Mouse (Mus musculus) cerebellum, postnatal 10 days (tissue): Measurements from ENCODE around the gene Ghrh.
A peak's percentile ranks its signal among the peaks of the same experiment; 100 is the strongest.

ENCODE experiments used
- DNase-seq, 2 experiments: peaks; one replicate each; pipeline ENCODE4 v3.0.0; 2021; ENCODE audit warnings: mixed read lengths in 2 of 2

Ghrh gene

DNA sequence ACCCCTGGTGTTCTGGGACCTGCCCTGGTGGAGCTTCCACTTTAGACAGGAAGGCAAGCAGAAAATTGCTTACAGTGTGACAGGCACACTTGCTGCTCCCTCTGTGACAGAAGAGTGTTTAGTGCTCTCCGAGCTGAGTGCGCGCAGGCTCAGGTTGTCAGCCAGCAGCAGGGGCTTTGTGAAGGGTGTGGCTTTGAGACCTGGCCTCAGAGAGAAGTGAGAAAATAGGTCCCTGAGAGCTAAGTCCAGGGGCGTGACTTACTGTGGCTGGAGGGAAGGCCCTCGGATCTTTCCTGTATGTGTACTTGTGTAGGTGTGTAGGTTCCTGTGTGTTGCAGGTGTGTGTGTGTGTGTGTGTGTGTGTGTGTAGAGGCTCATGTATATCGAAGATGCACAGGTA is 4.0 kb downstream of the Ghrh start:
- no peak for DNase-seq

DNA sequence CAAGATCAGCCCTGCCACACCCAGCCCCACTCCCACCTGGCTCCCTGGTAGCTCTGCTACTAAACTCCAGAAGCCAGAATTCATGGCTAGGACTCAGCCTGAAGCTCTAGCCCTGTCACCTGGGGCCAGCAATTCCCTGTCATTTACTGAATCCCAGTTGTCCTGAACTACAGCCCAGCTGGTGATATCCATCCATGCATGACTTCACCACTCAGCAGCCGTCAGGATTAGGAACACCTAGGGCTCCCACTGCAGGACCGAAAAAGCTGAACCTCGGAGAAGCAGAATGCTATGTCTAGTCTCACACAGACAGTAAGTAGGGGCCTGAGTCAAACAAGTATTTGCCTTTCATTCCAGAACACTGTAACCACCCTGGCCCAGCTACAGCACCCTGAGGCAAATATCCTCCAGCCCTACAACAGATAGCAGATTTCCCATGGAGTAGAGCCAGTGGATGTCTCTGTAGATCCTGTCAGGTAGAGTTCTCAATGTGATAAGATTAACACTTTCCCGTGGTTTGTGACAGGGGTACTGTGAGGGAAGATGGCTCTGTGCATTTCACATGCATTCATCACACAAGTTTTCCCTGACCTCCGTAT is 4.9 kb downstream of the Ghrh start:
- DNase-seq, result peak in 1 of 2 experiments; percentile 34

- DNase-seq, result peak; percentile 92 to 93
Observed at GRCm38 (mm10) chr2:157341554-157342270, 5.6 kb downstream of the Ghrh start.

GRCm38 (mm10) chr2:157340221-157340741 is 7.0 kb downstream of the Ghrh start:
- peak; percentile 39 to 48 for DNase-seq

DNA sequence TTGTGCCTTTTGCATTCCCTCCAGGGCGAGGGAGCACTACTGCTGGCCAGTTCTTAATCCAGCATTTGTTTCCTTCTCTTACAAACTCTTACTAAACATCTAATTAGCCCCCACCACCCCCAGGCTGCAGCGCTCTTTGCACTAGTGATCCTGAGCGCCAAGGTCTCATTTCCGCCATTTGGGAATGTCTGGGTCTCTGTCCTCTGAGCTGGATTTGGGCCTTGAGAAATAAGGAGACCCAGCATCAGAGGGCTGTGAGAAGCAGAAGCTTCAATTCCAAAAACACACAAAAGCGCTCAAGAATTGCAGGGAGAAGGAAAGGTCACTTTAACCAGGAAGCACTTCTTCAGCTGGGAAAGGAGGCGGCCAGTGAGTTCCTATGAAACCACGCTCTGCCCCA is 7.8 kb downstream of the Ghrh start:
- DNase-seq, result no peak

GRCm38 (mm10) chr2:157338663-157339062 is 8.6 kb downstream of the Ghrh start:
- DNase-seq, result peak; percentile 82 to 87

DNA sequence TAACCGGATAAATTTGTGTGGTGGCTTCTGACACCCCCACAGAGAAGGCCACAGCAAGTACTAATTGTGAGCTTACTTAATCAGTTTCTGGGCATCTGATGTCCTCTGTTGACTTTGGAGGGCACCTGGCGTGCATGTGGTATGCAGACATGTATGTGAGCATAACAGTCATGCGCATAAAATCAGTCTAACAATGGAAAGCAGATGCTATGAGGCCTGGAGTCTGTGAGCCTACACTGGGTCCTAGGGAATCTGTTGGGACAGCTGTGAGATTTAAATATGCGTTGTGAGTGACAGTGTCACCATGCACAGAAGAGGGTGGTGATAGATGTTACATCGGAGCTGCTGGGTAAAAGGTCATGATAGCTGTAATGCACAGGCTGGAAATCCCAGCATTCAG is 15.2 kb downstream of the Ghrh start:
- DNase-seq, result no peak

DNA sequence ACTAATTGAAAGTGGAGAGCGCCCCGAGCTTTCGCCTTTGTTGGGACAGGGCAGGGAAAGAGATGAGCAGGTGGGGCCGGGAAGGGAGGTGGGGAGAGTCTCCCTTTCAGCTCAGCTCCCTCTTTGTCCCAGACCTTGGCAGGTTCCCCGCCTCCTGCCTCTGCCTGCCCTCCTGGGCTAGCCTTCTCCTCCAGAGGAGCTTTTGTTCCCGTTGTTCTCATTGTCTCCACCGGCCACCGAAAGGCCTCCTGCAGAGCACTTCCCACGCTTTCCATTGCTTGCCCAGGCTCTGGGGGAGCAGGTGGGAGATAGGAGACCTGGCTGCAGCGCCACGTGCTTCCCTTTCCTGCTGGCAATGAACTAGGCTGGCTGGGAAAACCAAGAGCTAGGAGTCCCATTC is 18.7 kb downstream of the Ghrh start:
- DNase-seq, result peak; percentile 31 to 47

DNA sequence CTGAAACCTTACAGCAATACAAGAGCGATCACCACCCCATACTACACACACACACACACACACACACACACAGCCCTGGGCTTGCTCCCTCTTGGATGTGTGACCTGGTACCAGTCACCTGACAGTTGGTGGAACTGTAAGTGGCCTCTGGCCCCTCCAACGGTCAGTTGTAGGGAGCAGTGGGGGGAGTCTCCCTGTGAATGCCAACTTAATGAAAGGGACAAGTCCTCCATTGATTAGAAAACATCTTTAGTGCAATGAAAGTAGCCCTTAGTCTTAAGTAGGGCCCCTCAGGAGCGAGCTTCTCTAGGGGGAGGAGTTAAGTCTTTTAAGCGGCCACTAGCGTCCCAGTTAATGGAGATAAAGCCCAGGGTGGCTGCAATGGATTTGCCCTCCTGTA is 19.2 kb downstream of the Ghrh start:
- no peak for DNase-seq

GRCm38 (mm10) chr2:157325238-157325637 is 22.1 kb downstream of the Ghrh start:
- no peak for DNase-seq

DNA sequence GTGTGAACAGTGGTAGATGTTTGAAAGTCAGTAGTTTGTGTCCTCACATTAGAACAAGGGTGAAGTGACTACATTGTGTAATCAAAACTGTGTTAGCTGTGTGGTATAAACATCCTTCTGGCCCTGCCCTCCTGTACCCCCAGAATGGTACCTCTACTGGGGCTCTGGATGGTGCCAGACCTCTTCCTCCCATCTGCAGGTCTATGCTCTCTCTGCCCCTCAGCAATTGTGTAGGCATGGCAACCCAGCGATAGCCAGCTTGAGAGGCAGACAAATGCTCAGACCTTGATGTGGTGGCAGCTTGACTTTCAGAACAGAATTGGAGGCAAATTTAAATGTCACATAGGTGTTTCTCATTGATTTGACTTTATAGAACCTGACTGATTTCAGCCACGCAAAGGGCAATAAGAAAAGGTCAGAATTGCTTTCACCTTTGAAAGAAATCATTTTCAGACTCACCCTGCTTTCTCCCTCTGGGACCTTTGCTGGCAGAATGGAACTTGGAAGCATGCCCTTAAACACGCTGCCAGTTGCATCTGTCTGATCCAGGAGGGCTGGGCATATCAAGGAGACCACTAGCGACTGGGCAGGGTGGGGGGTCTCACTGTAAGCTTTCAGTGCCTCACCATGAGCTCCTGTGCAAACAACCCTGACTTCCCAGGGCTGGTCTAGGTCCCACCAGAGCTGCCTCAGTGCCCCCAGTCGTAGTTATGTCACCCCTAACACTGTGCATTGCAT is 25.1 kb downstream of the Ghrh start:
- DNase-seq, result peak; percentile 72 to 74

- no peak for DNase-seq
Observed at GRCm38 (mm10) chr2:157320886-157321285, 26.4 kb downstream of the Ghrh start.

DNA sequence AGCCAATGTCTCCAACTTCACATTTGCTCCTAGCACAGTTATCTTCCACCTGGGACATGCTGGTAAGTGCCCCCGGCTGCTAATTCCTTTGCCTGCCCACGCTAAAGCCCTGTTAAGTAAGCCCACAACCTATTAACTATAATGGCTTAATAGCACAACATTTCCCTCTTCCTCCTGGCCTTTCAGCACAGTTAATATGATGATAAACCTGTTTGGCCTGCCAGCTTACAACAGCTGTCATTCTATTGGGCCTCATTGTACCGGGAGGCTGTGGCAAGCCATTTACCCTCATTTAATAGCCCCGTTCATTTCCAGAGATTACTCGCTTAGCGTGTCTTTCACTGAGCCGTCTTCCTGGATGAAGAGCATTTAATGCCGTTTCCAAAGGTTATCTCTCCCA is 27.2 kb downstream of the Ghrh start:
- DNase-seq, result no peak

GRCm38 (mm10) chr2:157317220-157317619 is 30.1 kb downstream of the Ghrh start:
- no peak for DNase-seq

DNA sequence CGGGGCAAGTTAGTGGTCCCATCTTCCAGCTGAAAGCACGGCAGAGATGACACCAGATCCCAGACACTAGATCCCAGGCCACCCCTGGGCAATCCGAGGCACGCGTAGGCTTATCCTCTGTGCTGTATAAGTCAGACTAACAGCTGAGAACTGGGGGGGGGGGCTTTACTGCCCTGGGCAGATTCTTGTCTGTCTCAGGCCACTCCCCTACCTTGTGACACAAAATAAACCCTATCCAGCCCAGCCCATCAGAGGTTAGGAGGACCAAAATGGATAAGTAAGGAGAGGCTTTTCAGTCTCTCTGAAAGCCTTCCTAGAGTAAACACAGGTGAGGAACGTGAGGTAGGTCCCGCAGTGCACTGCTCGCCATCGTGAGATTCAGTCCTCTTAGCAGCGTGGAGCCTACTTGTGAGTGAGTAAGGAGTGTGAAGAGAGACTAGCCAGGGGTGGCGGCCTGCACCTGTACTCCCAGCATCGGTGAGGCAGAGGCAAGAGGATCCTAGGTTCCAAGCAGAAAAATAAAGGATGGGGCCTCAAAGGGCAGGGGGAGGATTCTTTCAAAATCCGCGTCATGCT is 30.9 kb downstream of the Ghrh start:
- no peak for DNase-seq

DNA sequence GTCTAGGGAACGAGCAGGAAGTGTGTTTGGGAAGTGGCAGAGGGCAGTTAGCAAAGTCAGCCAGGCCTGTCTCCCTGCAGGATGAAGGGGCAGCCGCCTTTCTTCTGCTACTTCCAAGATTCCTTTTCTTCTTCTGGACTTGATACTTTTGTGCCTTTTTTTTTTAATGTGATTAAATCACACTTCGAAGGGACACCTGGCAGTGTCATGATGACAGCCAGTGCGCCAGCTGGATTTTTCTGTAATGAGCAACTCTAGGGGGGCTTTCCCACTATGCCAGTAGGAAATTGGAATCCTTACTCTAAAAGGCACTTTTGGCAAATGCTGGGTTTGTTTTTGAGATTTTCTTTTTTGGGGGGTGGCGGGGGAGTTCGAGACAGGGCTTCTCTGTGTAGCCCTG is 31.8 kb downstream of the Ghrh start:
- no peak for DNase-seq

DNA sequence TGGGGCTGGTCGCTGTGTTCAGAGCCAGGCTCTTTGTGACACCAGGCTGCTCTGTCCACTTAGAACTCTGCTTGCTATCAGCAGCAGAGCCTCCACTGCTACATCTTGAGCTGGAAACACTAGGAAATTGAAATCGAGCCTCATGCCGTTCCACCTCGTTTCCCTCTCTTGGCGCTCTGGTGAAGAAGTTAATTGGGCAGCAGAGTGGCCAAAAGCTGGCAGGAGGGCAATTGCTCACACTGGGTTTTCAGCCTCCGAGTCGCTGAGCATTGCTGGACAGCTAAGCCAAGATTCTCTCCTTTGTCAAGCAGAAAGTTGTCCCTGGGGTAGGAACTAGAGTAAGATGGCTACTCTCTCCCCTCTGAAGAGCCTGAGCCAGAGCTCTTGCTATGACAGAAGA is 33.0 kb downstream of the Ghrh start:
- DNase-seq, result peak; percentile 79 to 86

DNA sequence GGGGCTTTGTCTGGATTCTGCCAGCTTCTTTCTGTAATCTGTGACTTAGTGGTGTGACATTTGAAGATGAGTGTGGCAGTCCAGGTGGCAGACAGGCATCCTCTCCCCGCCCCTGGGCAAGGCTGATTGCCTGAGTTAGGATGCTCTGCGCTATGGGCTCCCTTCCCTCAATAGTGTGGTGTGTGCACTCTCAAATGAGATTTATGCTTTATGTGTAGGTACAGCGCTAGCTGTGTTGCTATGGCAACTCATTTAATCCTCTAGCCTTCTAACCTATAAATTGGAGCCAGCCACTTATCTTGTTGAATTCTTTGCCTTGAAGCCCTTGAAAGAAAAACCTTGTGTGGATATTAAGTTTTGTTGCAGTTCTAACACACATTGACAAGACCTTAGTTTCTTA is 33.6 kb downstream of the Ghrh start:
- DNase-seq, result no peak

DNA sequence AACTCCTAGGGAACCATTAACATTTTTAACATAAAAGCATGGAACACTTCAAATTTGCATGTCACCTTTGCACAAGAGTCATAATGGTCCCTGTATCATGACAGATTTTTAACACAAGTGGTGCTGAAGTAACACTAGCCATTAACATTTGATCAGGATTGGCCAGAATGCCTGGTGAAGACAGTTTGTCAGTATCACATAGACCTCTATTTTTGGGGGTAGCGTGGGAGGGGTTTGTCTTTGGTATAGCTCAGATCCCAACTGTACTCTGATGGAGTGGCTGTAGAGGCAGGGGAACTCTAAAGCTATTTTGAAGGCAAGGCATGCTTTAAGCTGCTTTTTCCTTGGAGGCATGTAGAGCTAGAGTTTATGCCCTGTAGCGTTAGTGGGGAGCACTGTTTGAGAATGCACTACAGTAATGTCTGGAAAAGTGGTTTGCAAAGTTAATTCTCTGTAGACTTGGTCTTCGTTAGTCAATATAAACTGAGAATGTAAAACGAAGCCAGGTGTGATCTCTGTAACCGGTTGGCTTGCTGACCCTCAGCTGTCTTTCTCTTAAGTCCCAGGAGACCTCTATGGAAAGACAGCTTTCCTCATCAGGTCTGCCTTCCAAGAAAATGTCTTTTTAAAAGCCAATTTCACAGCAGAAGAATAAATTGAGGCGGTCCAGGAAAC is 36.2 kb downstream of the Ghrh start:
- no peak for DNase-seq

- DNase-seq, result no peak
Observed at GRCm38 (mm10) chr2:157309611-157310010, 37.7 kb downstream of the Ghrh start.

DNA sequence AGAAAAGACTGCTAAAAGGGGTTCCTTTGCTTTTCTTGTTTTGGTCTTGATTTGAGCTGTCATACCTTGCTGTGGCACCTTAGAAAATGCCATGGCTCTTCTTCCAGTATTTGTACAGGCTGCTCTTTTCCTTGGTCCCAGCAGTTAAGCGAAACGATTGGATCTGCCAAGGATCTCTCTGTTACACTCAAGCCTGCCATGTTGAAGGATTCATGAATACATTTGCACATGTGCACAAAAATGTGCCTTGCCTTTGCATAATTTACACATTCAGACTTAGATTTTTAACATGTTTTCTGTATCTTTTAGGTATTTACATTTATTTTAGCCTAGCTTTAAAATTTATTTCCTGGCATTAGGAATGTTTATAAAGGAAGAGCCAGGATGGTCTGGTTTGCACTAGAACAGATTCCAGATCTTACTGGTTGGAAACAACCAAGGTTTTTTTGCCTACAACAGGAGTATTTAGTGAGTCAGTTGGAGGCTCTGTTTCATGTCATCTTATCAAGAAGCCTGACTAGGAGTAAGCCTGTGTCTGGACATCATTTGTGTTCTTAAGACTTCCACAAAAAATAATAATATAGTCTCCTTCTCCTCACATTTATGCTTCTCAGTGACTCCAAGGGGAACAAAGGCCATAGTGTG is 38.9 kb downstream of the Ghrh start:
- DNase-seq, result no peak

DNA sequence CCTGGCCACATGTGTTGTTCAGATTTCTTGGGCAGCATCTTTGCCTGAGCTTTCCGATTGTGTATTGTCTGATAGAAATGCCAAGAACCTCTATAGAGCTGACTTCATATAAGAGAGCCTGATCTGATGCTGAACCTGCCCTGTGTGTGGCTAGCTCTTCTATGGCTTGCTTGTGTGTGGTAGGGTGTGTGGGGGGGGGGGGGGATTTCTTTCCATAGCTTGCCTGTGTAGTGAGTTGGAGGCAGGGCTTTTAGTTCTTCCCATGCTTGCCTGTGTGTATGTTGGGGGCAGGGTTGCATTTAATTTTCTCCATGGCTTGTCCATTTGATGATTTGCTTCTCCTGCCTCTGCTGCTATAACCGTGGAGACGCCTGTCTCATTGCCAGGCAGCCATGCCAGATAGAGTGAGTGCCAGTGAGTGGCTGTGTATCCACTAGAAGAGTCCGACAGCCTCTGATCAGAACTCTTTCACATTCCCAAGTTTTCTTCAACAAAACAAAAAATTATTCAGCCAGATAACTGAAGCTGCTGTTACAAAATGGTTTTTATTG is 39.5 kb downstream of the Ghrh start:
- peak; percentile 84 to 88 for DNase-seq
